Mouse (Mus musculus) T-cell, adult 2 months (primary cell): ENCODE data around the gene 4930404N11Rik.

Experiments used
- DNase-seq: peaks from one replicate; pipeline ENCODE4 v3.0.0; 2022; ENCODE audit warnings: low spot score

Gene 4930404N11Rik

DNA sequence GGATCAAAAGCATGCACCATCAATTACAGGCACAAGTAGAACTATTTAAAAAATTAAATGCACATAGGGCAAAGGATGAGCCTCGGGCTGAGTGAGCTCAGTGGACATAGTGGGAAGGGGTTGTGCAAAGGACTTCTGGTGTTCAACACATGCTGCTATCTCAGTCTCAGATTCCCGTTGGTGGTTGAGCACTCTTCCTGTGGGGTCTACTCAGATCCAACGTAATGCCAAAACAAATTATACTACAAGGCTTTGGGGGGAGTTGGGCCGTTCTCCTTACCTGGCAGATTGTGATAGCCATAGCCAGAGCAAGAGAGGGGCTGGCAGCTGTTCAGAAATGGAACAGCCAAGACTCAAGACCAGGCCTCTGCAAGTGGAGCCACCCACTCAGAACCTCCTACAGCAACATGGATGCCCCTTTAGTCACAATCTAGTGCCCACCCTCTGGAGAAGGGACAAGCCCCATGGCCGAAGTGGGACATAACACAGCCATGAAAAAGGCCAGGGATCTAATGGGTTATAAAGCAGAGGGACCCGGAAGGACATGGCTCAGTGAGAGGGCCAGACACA lies 14.3 kb upstream of the 4930404N11Rik start:
- no peak for DNase-seq

GRCm38 (mm10) chr10:81379183-81379553 lies 13.6 kb upstream of the 4930404N11Rik start:
- DNase-seq, result no peak

GRCm38 (mm10) chr10:81378553-81379182 lies 13.1 kb upstream of the 4930404N11Rik start:
- peak; percentile 100 for DNase-seq

GRCm38 (mm10) chr10:81377793-81378552 lies 12.4 kb upstream of the 4930404N11Rik start, which contains the start of gene Fzr1:
Fzr1 (minus strand) TSS chr10:81378516.
- no peak for DNase-seq

GRCm38 (mm10) chr10:81377362-81377664 lies 11.7 kb upstream of the 4930404N11Rik start:
- no peak for DNase-seq

GRCm38 (mm10) chr10:81376561-81377361 lies 11.1 kb upstream of the 4930404N11Rik start:
- DNase-seq, result no peak

DNA sequence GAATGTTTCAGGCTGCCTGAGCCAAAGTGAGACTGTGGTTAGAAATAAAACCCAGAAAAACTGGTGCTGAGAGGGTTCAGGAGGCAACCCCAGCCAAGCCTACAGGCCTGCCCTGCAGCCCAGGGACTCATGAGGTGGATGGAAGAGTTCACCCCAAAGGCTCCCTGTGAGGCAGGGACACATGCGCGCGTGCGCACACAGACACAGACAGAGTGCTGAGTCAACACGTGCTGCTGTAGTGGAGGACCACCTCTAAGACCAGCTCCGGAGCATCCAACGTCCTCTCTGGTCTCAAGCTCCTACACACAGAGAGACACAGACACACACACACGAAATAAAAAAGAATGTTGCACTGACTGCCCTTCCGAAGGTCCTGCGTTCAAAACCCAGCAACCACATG lies 9.7 kb upstream of the 4930404N11Rik start:
- no peak for DNase-seq

DNA sequence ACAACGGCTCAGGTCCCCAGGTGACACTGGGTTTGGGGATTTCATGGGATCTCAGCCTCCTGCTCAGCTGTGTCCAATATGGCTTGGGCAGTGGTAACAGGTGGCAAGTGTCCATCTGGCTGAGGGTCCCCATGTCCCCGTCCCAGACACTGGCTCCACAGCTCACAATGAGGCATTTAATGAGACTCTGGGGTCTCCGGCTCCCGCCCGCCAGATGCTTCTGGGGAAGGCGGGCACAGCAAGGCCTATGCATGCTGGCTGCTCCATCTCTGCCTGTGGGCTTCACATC lies 1.5 kb upstream of the 4930404N11Rik start:
- DNase-seq, result no peak

GRCm38 (mm10) chr10:81366477-81367206 lies 1.0 kb upstream of the 4930404N11Rik start:
- DNase-seq, result no peak

GRCm38 (mm10) chr10:81365073-81365472 lies 543 bp downstream of the 4930404N11Rik start:
- DNase-seq, result no peak

DNA sequence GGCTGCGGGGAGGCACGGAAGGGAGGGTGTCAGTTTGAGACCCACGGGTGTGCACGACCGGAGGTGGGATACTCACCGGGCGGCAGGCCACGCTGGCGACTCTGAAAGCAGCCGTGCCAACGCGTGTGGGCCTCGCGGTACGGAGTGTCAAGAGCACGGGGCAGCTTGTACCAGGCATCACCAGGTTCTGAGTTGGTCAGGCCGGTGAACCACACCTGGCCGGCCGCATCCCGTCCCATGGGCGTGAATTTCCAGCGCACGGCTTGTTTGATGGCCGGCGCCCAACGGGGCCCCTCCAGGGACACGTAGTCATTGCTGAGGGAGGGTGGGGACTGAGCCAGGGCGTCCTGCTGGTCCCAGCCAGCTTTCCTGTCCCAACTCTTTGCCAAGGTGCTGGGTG lies 950 bp downstream of the 4930404N11Rik start:
- DNase-seq, result no peak

DNA sequence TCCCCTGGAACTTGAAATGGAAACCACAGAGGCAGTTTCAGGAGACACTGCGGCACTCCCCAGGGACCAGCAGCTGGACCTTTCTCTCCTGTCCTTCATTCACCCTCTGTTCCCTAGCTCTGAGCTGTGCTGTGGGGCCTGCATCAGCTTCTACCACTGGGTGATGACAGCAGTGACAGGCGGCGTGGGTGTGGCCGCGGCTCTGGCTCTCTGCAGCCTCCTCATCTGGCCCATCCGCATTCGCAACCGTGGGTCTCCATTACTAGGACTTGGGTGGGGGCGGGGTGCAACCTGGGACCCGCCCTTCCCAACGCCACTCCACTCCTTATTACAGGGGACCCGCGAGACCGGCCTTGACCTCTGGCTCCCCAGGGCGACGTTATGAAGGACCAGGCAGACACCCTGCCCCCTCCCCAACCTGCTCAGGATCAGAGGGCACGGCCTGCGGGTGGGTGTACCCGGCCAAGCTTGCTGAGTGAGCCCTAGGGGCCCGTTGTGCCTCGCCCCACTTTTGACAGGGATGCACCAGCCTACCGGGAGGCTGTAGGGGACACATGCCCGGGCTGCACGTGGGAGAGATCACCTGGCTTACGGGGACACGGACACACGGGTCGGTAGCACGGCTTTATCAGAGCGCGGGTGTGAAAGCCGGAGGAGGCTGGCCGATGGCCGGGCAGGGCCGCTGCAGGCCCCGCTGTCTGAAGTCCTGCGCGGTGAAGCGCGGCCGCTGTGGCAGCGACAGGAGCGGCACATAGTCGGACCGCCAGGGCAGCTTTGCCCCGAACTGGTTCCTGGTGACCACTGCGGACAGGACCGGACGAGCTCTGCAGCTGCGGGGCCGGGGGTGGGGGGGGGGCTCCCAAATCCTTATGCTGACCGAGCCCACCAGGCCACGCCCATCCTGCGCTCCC lies 1.9 kb downstream of the 4930404N11Rik start:
- DNase-seq, result no peak

GRCm38 (mm10) chr10:81362336-81362949 lies 3.2 kb downstream of the 4930404N11Rik start:
- DNase-seq, result no peak

- no peak for DNase-seq
These were observed 4.9 kb downstream of the 4930404N11Rik start for GRCm38 (mm10) chr10:81360721-81361120.

GRCm38 (mm10) chr10:81358841-81359240 lies 6.8 kb downstream of the 4930404N11Rik start:
- DNase-seq, result no peak

DNA sequence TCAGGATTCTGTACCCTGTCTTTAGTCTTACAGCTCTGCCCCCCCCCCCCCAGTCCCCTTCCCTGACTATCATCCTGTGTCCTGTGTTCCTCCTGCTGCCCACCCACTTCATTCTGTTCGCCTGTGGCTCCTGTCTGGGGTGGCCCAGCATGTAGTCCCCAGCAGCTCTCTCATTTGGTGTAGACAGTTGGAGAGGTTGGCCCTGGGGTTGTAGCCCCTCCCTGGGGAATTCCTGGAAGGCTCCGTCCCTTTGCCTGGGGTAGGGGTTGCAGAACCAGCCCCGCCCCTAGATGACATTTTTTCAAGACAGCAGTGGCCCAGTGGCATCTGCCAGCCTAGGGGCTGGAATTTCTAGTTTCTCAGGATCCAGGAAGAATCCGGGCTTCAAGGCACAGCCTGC lies 7.4 kb downstream of the 4930404N11Rik start:
- no peak for DNase-seq

DNA sequence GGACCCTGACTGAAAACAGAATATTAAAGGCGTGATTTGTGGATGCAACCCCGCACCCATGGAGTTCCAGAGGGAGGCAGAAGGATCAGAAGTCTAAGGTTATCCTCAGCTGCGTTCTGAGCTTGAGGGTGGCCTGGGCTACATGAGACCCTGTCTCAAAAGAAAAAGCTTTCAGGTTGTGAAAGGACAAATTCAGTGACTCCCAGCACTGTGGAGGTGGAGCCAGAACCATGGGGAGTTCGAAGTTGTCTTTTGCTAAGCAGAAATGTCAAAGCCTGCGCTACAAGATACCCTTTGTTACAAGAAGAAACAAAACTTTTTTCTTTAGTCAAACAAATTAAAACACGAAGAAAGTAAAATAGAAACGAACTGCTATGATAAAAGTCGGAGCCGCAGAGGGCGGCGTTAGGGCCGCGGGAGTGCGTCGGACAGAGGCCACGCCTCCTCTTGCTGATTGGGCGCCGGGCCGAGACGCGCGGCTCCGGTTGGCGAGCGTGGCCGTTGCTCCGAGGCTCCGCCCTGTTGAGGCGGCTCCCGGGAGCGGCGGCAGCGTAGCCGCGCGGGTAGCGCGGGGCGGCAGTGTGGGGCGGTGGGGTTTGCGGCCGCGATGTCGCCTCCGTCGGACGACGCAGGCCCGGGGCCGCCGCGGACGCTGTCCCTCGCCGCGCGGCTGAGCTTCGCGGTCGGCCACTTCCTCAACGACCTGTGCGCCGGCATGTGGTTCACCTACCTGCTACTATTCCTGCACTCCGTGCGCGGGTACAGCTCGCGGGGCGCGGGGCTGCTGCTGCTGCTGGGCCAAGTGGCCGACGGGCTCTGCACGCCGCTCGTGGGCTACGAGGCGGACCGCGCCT lies 8.4 kb downstream of the 4930404N11Rik start, which contains the start of gene Mfsd12:
Gene Mfsd12 (plus strand): TSS at position 501 of the 854 bp plus-strand sequence.
- DNase-seq, result peak; percentile 87

GRCm38 (mm10) chr10:81356352-81356990 lies 9.1 kb downstream of the 4930404N11Rik start:
- DNase-seq, result no peak

- no peak for DNase-seq
These were observed 10.1 kb downstream of the 4930404N11Rik start for GRCm38 (mm10) chr10:81355533-81355932.
